Mouse (Mus musculus): ENCODE results near the gene Cela2a.

Gene Cela2a

GRCm38 (mm10) chr4:141810975-141811374 is 15.0 kb downstream of the Cela2a start:
- ATAC-seq (ENCODE audit: insufficient number of reproducible peaks, low FRiP score, low TSS enrichment), result no peak

- no peak for ATAC-seq (ENCODE audit: insufficient number of reproducible peaks, low FRiP score, low TSS enrichment)
Measured at GRCm38 (mm10) chr4:141809850-141810464, 16.0 kb downstream of the Cela2a start.

GRCm38 (mm10) chr4:141805886-141806285 is 20.1 kb downstream of the Cela2a start:
- no peak for ATAC-seq (ENCODE audit: insufficient number of reproducible peaks, low FRiP score, low TSS enrichment)

GRCm38 (mm10) chr4:141804105-141804504 is 21.9 kb downstream of the Cela2a start:
- no peak for ATAC-seq (ENCODE audit: insufficient number of reproducible peaks, low FRiP score, low TSS enrichment)

- ATAC-seq (ENCODE audit: insufficient number of reproducible peaks, low FRiP score, low TSS enrichment), result no peak
Measured at GRCm38 (mm10) chr4:141797545-141797944, 28.4 kb downstream of the Cela2a start.

GRCm38 (mm10) chr4:141796954-141797353 is 29.0 kb downstream of the Cela2a start:
- no peak for ATAC-seq (ENCODE audit: insufficient number of reproducible peaks, low FRiP score, low TSS enrichment)

GRCm38 (mm10) chr4:141796356-141796755 is 29.6 kb downstream of the Cela2a start:
- ATAC-seq (ENCODE audit: insufficient number of reproducible peaks, low FRiP score, low TSS enrichment), result no peak

GRCm38 (mm10) chr4:141794152-141794535 is 31.8 kb downstream of the Cela2a start:
- no peak for ATAC-seq (ENCODE audit: insufficient number of reproducible peaks, low FRiP score, low TSS enrichment)

- ATAC-seq (ENCODE audit: insufficient number of reproducible peaks, low FRiP score, low TSS enrichment), result peak; percentile 67
Measured at GRCm38 (mm10) chr4:141793282-141794151, 32.4 kb downstream of the Cela2a start, which contains the start of gene Casp9. Casp9 (plus strand) TSS chr4:141793612.

- no peak for ATAC-seq (ENCODE audit: insufficient number of reproducible peaks, low FRiP score, low TSS enrichment)
Measured at GRCm38 (mm10) chr4:141792554-141793281, 33.2 kb downstream of the Cela2a start.

GRCm38 (mm10) chr4:141791951-141792350 is 34.0 kb downstream of the Cela2a start:
- ATAC-seq (ENCODE audit: insufficient number of reproducible peaks, low FRiP score, low TSS enrichment), result no peak

- no peak for ATAC-seq (ENCODE audit: insufficient number of reproducible peaks, low FRiP score, low TSS enrichment)
Measured at GRCm38 (mm10) chr4:141791486-141791885, 34.5 kb downstream of the Cela2a start.

- ATAC-seq (ENCODE audit: insufficient number of reproducible peaks, low FRiP score, low TSS enrichment), result peak; percentile 84
Measured at GRCm38 (mm10) chr4:141790524-141790990, 35.4 kb downstream of the Cela2a start, which contains the start of gene Dnajc16. Dnajc16 (minus strand) TSS chr4:141790931.

GRCm38 (mm10) chr4:141789564-141790218 is 36.3 kb downstream of the Cela2a start:
- no peak for ATAC-seq (ENCODE audit: insufficient number of reproducible peaks, low FRiP score, low TSS enrichment)

GRCm38 (mm10) chr4:141787462-141787861 is 38.5 kb downstream of the Cela2a start:
- no peak for ATAC-seq (ENCODE audit: insufficient number of reproducible peaks, low FRiP score, low TSS enrichment)

GRCm38 (mm10) chr4:141787046-141787445 is 38.9 kb downstream of the Cela2a start:
- ATAC-seq (ENCODE audit: insufficient number of reproducible peaks, low FRiP score, low TSS enrichment), result no peak

GRCm38 (mm10) chr4:141786141-141786540 is 39.8 kb downstream of the Cela2a start:
- ATAC-seq (ENCODE audit: insufficient number of reproducible peaks, low FRiP score, low TSS enrichment), result no peak

- no peak for ATAC-seq (ENCODE audit: insufficient number of reproducible peaks, low FRiP score, low TSS enrichment)
Measured at GRCm38 (mm10) chr4:141784835-141785234, 41.1 kb downstream of the Cela2a start.

GRCm38 (mm10) chr4:141781201-141781985 is 44.6 kb downstream of the Cela2a start:
- ATAC-seq (ENCODE audit: insufficient number of reproducible peaks, low FRiP score, low TSS enrichment), result no peak
